Mouse (Mus musculus): ENCODE measurements around the gene Homer2.

GRCm38 (mm10) chr7:81688378-81688777 is 18.9 kb downstream of the Homer2 start:
- TF ChIP-seq CTCF (IDR thresholded peaks at IDR 0.05; ENCODE audit: borderline replicate concordance, insufficient read depth, low read length): no peak
- no peak for TF ChIP-seq POLR2A (IDR thresholded peaks at IDR 0.05; ENCODE audit: low read depth, low read length)
